Mouse (Mus musculus) neural tube, embryonic 15.5 days (tissue): ENCODE results near the gene Rab31. TPM values are rescaled to one million over a fixed set of nuclear protein-coding genes. Genes with fewer than 3 reads are reported as not detected.

Experiments used
- ATAC-seq: fragments of 200-750 bp; cut with Nextera tagmentation; 2 replicates; pipeline ENCODE4 v1.8.0; 2017; ENCODE audit warnings: mild to moderate bottlenecking, moderate TSS enrichment, moderate library complexity; ENCODE audit not compliant: low FRiP score
- H3K27ac ChIP-seq: fragments of 300-500 bp; sonication (generic); replicated peaks from 2 replicates; pipeline ENCODE4 v1.5.1; 2015; ENCODE audit warnings: mild to moderate bottlenecking, inconsistent platforms
- H3K27me3 ChIP-seq: fragments of 300-500 bp; sonication (generic); replicated peaks from 2 replicates; pipeline ENCODE4 v1.6.1; 2015; ENCODE audit warnings: inconsistent platforms
- H3K36me3 ChIP-seq: fragments of 300-500 bp; sonication (generic); 2 replicates; pipeline ENCODE4 v1.6.1; 2015; ENCODE audit warnings: inconsistent platforms
- H3K4me1 ChIP-seq: fragments of 300-500 bp; sonication (generic); 2 replicates; pipeline ENCODE4 v1.6.1; 2015; ENCODE audit warnings: inconsistent platforms
- H3K4me2 ChIP-seq: fragments of 300-500 bp; sonication (generic); 2 replicates; pipeline ENCODE4 v1.6.1; 2015; ENCODE audit warnings: inconsistent platforms, mild to moderate bottlenecking, moderate library complexity
- H3K4me3 ChIP-seq: fragments of 300-500 bp; sonication (generic); replicated peaks from 2 replicates; pipeline ENCODE4 v1.5.1; 2015; ENCODE audit warnings: mild to moderate bottlenecking, inconsistent platforms
- H3K9ac ChIP-seq: fragments of 300-500 bp; sonication (generic); replicated peaks from 2 replicates; pipeline ENCODE4 v1.6.1; 2015; ENCODE audit warnings: mild to moderate bottlenecking, inconsistent platforms
- H3K9me3 ChIP-seq: fragments of 300-500 bp; sonication (generic); replicated peaks from 2 replicates; pipeline ENCODE4 v1.6.1; 2016; ENCODE audit warnings: inconsistent platforms
- WGBS: fragments of 180-500 bp; shearing (Covaris S2); methylation state at CpG from one replicate; pipeline ENCODE4 v1.1.7; 2015; ENCODE audit warnings: mixed read lengths; 5-methylcytosine and 5-hydroxymethylcytosine counted together
- polyA plus RNA-seq: library from polyadenylated mRNA; unstranded; fragments of >200 nt; fragmentation: Nextera tagmentation; extraction: Ambion mirVana; gene quantifications from 2 replicates; pipeline ENCODE4 v1.2.1, GENCODE M21; 2015

Rab31 gene
- polyA plus RNA-seq = 53.2 and 56.8 TPM in 2 replicates

GRCm38 (mm10) chr17:65771951-65772934 lies at the start of gene Rab31:
Gene Rab31, minus strand, starts transcription at chr17:65772752.
- peak; percentile 80 for ATAC-seq
- Histone ChIP-seq H3K9me3 (no peaks in the 10 kb centered on the region), H3K4me3 (peak within 1 kb of the TSS; percentile 55), H3K4me2 (peak within 1 kb of the TSS; percentile 85), H3K9ac (peak within 1 kb of the TSS; percentile 79), H3K27me3 (no peaks in the 10 kb centered on the region), H3K36me3 (no peaks in the 10 kb centered on the region), H3K27ac (peak within 1 kb of the TSS; percentile 63), H3K4me1 (peaks cover 49% of the 10 kb centered on the region)
- under 1% methylated on average over 67 of the region's 75 CpGs for WGBS

- Histone ChIP-seq H3K36me3 (peaks cover 56% of the 10 kb centered on the region), H3K27ac (no peak overlapping the region), H3K4me2 (no peak overlapping the region), H3K9me3 (no peaks in the 10 kb centered on the region), H3K4me3 (no peak overlapping the region), H3K4me1 (no peaks in the 10 kb centered on the region), H3K9ac (no peak overlapping the region), H3K27me3 (no peaks in the 10 kb centered on the region)
- ATAC-seq = no peak
- WGBS = 90% methylated on average over 5 of the region's 5 CpGs
Observed at GRCm38 (mm10) chr17:65820197-65820596, 47.6 kb upstream of the Rab31 start.

- WGBS = 95% methylated on average over 8 of the region's 8 CpGs
- no peaks in the 10 kb centered on the region for H3K4me1 ChIP-seq
- no peak overlapping the region for H3K9ac ChIP-seq
- H3K4me3 ChIP-seq = no peak overlapping the region
- peaks cover 68% of the 10 kb centered on the region for H3K36me3 ChIP-seq
- H3K4me2 ChIP-seq = no peak overlapping the region
- H3K27me3 ChIP-seq = no peaks in the 10 kb centered on the region
- no peak overlapping the region for H3K27ac ChIP-seq
- no peaks in the 10 kb centered on the region for H3K9me3 ChIP-seq
- no peak for ATAC-seq
Observed at GRCm38 (mm10) chr17:65813763-65814162, 41.2 kb upstream of the Rab31 start.

- no peak overlapping the region for H3K9ac ChIP-seq
- no peak for ATAC-seq
- no peaks in the 10 kb centered on the region for H3K9me3 ChIP-seq
- 90% methylated on average over 5 of the region's 5 CpGs for WGBS
- no peaks in the 10 kb centered on the region for H3K4me1 ChIP-seq
- no peak overlapping the region for H3K27ac ChIP-seq
- no peak overlapping the region for H3K4me2 ChIP-seq
- H3K27me3 ChIP-seq = no peaks in the 10 kb centered on the region
- peaks cover 51% of the 10 kb centered on the region for H3K36me3 ChIP-seq
- H3K4me3 ChIP-seq = no peak overlapping the region
Observed at GRCm38 (mm10) chr17:65811032-65811431, 38.5 kb upstream of the Rab31 start.

- peaks cover 18% of the 10 kb centered on the region for H3K36me3 ChIP-seq
- H3K4me2 ChIP-seq = no peak overlapping the region
- H3K9ac ChIP-seq = no peak overlapping the region
- no peaks in the 10 kb centered on the region for H3K27me3 ChIP-seq
- 91% methylated on average over 2 of the region's 2 CpGs for WGBS
- no peak for ATAC-seq
- peaks cover 11% of the 10 kb centered on the region for H3K4me1 ChIP-seq
- no peak overlapping the region for H3K27ac ChIP-seq
- H3K9me3 ChIP-seq = no peaks in the 10 kb centered on the region
- no peak overlapping the region for H3K4me3 ChIP-seq
Observed at GRCm38 (mm10) chr17:65806416-65806815, 33.9 kb upstream of the Rab31 start.

- ATAC-seq = no peak
- WGBS = 82% methylated on average over 4 of the region's 4 CpGs
Observed at GRCm38 (mm10) chr17:65805966-65806365, 33.4 kb upstream of the Rab31 start.

GRCm38 (mm10) chr17:65802026-65802425 lies 29.5 kb upstream of the Rab31 start:
- no peak overlapping the region for H3K9ac ChIP-seq
- no peaks in the 10 kb centered on the region for H3K9me3 ChIP-seq
- WGBS = 83% methylated on average over 4 of the region's 4 CpGs
- no peaks in the 10 kb centered on the region for H3K27me3 ChIP-seq
- no peak overlapping the region for H3K27ac ChIP-seq
- H3K4me2 ChIP-seq = no peak overlapping the region
- no peak overlapping the region for H3K4me3 ChIP-seq
- peaks cover 22% of the 10 kb centered on the region for H3K4me1 ChIP-seq
- no peak for ATAC-seq
- peaks cover 5% of the 10 kb centered on the region for H3K36me3 ChIP-seq

More at GRCm38 (mm10) chr17:65805966-65806365, 33.4 kb upstream of the Rab31 start:
- Histone ChIP-seq H3K27ac (no peak overlapping the region), H3K9me3 (no peaks in the 10 kb centered on the region), H3K4me1 (peaks cover 11% of the 10 kb centered on the region), H3K4me2 (no peak overlapping the region), H3K27me3 (no peaks in the 10 kb centered on the region), H3K36me3 (peaks cover 15% of the 10 kb centered on the region), H3K4me3 (no peak overlapping the region), H3K9ac (no peak overlapping the region)

GRCm38 (mm10) chr17:65800451-65800850 lies 27.9 kb upstream of the Rab31 start:
- Histone ChIP-seq H3K4me2 (no peak overlapping the region), H3K36me3 (peaks cover 5% of the 10 kb centered on the region), H3K9ac (no peak overlapping the region), H3K27ac (no peak overlapping the region), H3K9me3 (no peaks in the 10 kb centered on the region), H3K27me3 (no peaks in the 10 kb centered on the region), H3K4me3 (no peak overlapping the region), H3K4me1 (peaks cover 23% of the 10 kb centered on the region)
- no peak for ATAC-seq
- 82% methylated on average over 6 of the region's 6 CpGs for WGBS

GRCm38 (mm10) chr17:65799353-65799752 lies 26.8 kb upstream of the Rab31 start:
- no peak overlapping the region for H3K9ac ChIP-seq
- no peak for ATAC-seq
- no peak overlapping the region for H3K4me2 ChIP-seq
- H3K27ac ChIP-seq = no peak overlapping the region
- no peak overlapping the region for H3K4me3 ChIP-seq
- peaks cover 23% of the 10 kb centered on the region for H3K4me1 ChIP-seq
- H3K36me3 ChIP-seq = no peaks in the 10 kb centered on the region
- no peaks in the 10 kb centered on the region for H3K9me3 ChIP-seq
- no peaks in the 10 kb centered on the region for H3K27me3 ChIP-seq
- WGBS = 84% methylated on average over 1 of the region's 1 CpGs

GRCm38 (mm10) chr17:65798446-65798845 lies 25.9 kb upstream of the Rab31 start:
- no peak for ATAC-seq

GRCm38 (mm10) chr17:65796056-65796455 lies 23.5 kb upstream of the Rab31 start:
- WGBS = 43% methylated on average over 7 of the region's 7 CpGs
- Histone ChIP-seq H3K4me3 (no peak overlapping the region), H3K9me3 (no peaks in the 10 kb centered on the region), H3K4me2 (no peak overlapping the region), H3K9ac (no peak overlapping the region), H3K27me3 (no peaks in the 10 kb centered on the region), H3K36me3 (no peaks in the 10 kb centered on the region), H3K27ac (no peak overlapping the region), H3K4me1 (peaks cover 14% of the 10 kb centered on the region)
- ATAC-seq = no peak

More at GRCm38 (mm10) chr17:65798446-65798845, 25.9 kb upstream of the Rab31 start:
- Histone ChIP-seq H3K4me3 (no peak overlapping the region), H3K9ac (no peak overlapping the region), H3K9me3 (no peaks in the 10 kb centered on the region), H3K27me3 (no peaks in the 10 kb centered on the region), H3K27ac (no peak overlapping the region), H3K4me1 (peaks cover 23% of the 10 kb centered on the region), H3K36me3 (no peaks in the 10 kb centered on the region), H3K4me2 (no peak overlapping the region)
- WGBS = 73% methylated on average over 4 of the region's 4 CpGs
